Mouse (Mus musculus): ENCODE measurements around the gene Gm20388. TPM values are rescaled to one million over a fixed set of nuclear protein-coding genes. Genes with fewer than 3 reads are reported as not detected.

Gm20388 gene
- total RNA-seq, 2 experiments from 2014 or later: 2.2 to 7.6 TPM

DNA sequence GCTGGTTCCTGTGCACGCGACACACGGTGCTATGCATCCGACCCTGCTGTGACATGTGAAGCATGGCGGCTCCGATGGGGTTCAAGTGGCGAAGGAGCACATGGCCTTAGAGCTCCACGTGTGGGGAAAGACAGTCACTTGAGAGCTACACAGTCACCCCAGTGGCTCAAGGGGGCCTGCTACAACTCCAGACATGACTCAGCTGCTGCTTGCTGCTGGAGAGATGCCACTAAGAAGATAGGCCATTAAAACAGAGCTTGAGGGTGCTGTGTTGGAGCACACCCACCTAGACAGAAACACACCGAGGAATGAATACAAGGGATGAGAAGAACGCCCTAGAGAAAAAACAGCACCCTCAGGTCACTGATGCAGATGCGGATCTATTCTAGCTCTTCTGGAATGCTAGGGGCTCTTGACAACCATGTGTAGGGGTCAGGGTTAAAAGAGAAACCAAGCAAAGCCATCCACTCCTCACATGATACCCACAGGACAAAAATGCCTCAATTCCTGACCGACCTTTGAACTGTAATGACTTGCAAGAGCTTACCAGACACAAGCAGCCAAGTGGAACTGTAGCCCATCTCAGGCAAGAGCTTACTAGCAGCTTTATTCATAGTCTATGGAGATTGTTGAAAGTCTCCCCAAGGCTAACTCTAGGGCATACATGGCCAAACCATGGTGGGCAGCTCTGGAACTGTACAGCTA, 1737.0 kb downstream of the Gm20388 start:
- TF ChIP-seq CTCF (conservative IDR thresholded peaks at IDR 0.05): no peak
- no peak overlapping the region; the same call in 1 of the 2 replicates for H3K4me3 ChIP-seq
- DNase-seq (ENCODE audit: low spot score in 2 of 2): no peak
- H3K27ac ChIP-seq: peak overlapping the region; percentile 39; the same call in 1 of the 2 replicates

DNA sequence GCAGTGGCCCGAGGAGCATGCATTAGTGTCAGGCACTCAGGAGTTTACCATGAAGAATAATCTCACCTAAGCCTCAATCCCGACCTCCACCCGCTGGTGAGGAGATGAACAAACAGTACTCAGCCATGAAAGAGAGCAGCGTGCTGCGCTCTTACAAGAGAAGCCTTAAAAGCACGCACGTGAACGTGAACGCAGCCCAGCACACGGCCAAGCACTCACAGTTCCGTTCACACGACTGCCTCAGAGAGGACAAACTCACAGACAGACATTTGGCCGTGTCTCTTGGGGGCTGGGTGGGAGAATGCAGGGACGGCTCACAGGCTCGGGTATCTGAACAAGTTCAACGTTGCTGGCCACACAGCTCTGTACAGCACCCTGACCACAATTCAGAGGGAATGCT, 1737.8 kb downstream of the Gm20388 start:
- H3K4me3 ChIP-seq: peak overlapping the region; percentile 81
- TF ChIP-seq CTCF (conservative IDR thresholded peaks at IDR 0.05): no peak
- DNase-seq (ENCODE audit: low spot score in 2 of 2): no peak
- H3K27ac ChIP-seq: peak overlapping the region; percentile 39; the same call in 1 of the 2 replicates

DNA sequence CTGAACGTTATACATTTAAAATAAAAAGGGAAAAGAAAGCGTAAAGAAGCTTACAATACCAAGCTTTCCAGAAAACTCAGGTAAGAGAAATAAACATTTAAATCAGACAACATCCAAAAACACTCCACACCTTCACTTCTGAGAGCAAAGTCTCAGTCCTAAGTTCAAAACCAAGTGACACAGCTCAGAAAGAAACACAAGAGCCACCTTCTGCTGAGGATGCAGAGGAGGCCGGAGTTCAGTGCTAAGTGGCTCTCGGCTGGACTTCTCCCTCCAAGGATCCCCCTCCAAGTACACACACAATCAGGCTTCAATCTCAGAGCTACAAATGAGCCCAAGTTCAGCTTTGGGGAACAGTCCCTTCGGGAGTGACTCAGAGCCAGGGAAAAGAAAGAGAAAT, 1738.8 kb downstream of the Gm20388 start:
- no peak for DNase-seq (ENCODE audit: low spot score in 2 of 2)
- no peak for TF ChIP-seq CTCF (conservative IDR thresholded peaks at IDR 0.05)
- Histone ChIP-seq H3K27ac (no peak overlapping the region), H3K4me3 (peak overlapping the region; percentile 81)

DNA sequence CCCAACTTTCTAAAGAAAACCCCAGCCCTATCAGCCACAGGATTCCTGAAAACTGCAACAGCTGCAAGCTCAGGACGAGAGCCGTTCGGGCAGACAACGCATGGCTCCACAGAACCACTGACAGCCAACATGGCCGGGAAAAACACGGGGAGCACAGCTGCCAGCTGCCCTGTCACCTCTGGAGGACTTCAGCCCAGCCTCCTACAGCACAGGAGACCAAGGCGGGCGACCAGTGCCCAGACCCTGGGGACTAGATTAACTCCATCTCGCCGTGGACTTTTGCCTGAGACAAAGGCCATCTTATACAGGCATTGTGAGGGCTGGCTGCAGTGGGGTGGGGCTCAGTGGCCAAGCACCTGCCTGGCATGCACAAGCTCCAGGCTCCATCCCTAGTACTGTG, 1739.3 kb downstream of the Gm20388 start:
- Histone ChIP-seq H3K4me3 (peak overlapping the region; percentile 81), H3K27ac (no peak overlapping the region)
- no peak for TF ChIP-seq CTCF (conservative IDR thresholded peaks at IDR 0.05)
- DNase-seq (ENCODE audit: low spot score in 2 of 2): no peak

DNA sequence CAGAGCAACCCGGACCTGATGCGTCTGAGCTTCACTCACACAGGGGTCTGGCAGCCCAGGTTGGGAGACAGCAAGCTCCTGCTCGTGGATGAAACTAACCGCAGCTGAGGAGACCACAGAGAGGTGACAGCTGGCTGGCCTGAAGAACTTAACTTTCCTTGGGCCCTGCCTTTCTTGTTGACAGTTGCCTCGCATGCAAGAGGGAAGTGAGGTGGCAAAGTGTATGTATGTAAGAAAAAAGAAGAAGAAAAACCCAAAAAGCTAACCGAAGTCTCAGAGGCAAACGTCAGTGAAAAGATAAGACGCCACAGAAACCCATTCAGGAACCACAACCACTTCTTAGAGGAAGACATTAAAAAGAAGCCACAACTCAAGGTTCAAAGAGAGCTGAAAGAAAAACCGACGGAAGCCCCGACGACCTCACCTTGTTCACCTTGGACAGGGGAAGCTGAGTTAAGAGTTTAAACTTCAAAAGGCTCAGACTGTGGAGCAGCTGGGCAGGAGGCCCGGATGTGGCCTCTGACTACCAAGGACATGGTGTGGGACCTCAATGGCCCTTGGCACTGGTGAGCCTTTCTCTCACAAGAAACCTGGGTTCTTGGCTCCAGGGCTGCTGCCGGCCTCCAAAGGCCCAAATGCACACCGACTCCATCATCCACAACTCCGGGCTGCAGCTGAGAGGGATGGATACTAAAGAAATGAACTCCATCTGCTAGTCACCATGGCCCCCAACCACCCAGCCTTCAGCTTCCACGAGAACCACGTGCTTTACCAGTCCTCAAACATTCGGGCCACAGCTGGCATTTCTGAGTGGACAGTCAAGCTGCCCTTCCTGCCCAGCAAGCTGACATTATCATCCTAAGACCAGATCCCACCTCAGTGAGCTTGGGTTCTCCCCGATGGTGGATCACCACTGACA, 1740.0 kb downstream of the Gm20388 start:
- no peak for TF ChIP-seq CTCF (conservative IDR thresholded peaks at IDR 0.05)
- no peak for DNase-seq (ENCODE audit: low spot score in 2 of 2)
- peak overlapping the region; percentile 81 for H3K4me3 ChIP-seq
- peak overlapping the region; percentile 80 for H3K27ac ChIP-seq

DNA sequence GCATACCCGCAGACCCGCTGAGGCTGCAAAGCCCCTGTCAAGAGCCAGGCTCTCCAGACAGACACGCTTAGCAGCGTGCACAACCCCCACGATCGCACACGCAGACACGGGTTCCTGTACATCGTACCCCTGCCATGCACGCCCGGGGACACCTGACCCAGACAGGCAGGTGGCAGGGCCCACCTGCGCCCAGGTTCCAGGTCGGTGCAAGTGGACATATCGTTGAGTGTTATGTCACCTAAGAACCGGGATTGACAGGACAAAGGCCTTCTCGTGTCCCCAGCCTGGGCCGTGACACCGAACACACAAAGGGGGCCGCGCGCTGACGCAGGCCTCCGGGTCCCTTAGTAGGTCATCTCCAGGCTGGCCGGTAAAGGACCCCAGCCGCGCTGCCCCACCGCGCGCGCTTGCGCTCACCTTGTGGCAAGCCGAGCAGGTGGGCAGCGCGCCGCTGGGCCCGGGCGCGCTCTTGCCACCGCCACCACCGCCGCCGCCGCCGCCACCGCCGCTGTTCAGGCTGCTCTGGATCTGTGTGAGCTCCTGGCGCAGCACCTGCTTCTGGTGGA, 1740.8 kb downstream of the Gm20388 start:
- Histone ChIP-seq H3K4me3 (peak overlapping the region; percentile 81), H3K27ac (peak overlapping the region; percentile 80)
- no peak for TF ChIP-seq CTCF (conservative IDR thresholded peaks at IDR 0.05)
- DNase-seq (ENCODE audit: low spot score in 2 of 2): no peak

DNA sequence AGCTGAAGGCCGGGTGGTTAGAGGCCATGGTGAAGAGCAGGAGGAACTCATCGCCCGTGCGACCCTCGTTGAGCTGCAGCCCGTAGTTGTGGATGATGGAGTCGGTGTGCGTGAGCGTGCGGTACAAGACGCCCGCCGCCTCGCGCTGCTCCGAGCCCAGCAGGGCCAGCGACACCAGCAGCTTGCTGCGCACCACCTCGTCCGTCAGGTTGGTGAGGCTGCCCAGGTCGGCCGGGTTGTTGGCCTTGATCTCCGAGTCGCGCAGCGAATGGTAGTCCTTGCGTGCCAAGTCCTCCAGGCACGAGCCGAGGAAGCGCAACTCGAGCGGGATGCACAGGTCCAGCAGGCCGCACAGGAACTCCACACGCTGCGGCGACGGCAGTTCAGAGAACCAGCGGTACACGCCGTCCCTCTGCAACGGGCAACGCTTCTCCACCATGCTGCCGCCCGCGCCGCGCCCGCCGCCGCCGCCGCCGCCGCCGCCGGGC, 1741.3 kb downstream of the Gm20388 start:
- TF ChIP-seq CTCF (conservative IDR thresholded peaks at IDR 0.05): no peak
- DNase-seq (ENCODE audit: low spot score in 2 of 2): no peak

DNA sequence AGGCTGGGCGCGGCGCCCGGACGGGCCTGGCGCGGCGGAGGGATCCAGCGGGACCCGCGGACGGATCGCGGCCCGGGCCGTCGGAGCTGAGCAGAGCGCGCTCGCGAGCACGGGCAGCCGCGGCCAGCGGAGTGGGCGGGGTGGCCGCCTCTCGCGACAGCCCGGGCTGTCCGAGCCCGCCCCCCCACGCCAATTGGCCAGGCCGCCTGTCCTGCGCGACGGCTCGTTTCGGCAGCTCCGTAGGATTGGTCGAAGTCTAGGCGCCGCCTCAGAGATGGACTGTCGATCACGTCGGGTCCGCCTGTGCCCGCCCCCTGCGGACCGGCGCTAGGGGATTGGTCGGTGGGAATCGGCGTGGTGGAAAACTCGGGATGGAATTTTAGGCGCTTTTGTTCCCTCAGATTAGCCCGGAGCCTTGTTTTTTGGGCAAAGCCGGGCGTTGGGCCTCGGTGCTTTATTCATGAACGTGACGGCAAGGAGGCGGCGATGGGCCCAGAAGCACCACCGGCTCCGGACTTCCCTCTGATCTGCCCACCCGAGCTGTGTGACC, 1742.2 kb downstream of the Gm20388 start, which contains the start of gene Zcchc14:
Gene Zcchc14 (minus strand): TSS at position 128 of the 550 bp plus-strand sequence.
- peak within 1 kb of the TSS; percentile 81 for H3K4me3 ChIP-seq
- TF ChIP-seq CTCF (conservative IDR thresholded peaks at IDR 0.05): no peak
- DNase-seq (ENCODE audit: low spot score in 2 of 2): peak; percentile 97 to 99

More for the DNA sequence above, 1741.3 kb downstream of the Gm20388 start:
- H3K27ac ChIP-seq: peak overlapping the region; percentile 80
- peak overlapping the region; percentile 81 for H3K4me3 ChIP-seq

DNA sequence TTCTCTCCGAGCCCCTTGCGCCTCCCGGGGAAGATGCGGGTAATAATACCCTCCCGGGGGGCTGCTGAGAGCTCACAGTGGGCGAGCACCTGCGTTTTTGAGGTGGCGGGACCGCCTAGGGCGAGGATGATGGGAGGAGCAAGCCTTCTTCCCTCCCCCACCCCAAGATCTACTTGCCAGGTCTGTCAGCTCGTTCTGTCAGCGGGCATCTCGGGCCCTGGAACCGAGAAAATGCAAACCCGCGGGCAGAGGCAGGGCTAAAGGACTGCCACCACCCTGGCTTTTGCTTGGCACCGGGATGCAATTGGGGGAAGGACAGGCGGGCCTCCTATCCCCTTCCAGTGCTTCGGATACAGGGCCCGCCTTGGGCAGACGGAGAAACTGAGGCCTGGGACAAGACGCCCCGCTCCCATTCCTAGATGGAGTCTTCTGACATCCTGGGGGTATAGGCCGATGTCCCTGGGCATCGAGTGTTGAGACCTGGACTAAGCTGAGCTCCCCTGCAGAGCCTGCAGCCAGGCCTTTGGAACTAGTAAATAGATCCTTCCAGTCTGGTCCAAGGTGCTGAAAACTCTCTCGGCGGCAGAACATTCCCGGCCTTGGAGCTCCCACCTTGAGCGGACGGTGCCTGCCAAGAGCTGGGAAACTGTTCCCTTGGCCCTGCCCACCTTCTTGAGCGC, 1742.8 kb downstream of the Gm20388 start:
- Histone ChIP-seq H3K27ac (peak overlapping the region; percentile 99), H3K4me3 (peak overlapping the region; percentile 80)
- peak in 1 of 2 experiments; percentile 53 for DNase-seq (ENCODE audit: low spot score in 2 of 2)
- TF ChIP-seq CTCF (conservative IDR thresholded peaks at IDR 0.05): no peak

More for the DNA sequence above, 1742.2 kb downstream of the Gm20388 start, which contains the start of gene Zcchc14:
- H3K27ac ChIP-seq: peak within 1 kb of the TSS; percentile 99

DNA sequence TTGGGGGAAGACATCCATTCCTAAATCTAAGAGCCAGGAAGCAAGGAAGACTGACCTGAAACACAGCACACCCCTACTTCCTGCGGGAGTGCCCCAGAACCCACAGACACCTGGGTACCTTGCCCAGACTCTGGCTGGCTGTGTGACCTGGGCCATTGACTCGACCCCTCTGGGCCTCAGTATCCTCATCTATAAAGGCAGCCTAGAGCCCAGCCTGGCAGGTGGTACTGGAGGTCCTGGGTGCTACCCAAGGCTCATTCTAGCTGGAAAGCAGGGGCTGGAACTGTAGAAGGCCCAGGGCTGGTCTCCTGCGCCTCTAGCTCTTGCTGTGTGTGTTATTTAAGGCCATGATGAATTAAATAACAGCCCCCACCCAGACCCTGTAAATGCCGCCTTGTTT, 1743.5 kb downstream of the Gm20388 start:
- Histone ChIP-seq H3K27ac (peak overlapping the region; percentile 99), H3K4me3 (peak overlapping the region; percentile 80)
- DNase-seq (ENCODE audit: low spot score in 2 of 2): no peak
- TF ChIP-seq CTCF (conservative IDR thresholded peaks at IDR 0.05): no peak

DNA sequence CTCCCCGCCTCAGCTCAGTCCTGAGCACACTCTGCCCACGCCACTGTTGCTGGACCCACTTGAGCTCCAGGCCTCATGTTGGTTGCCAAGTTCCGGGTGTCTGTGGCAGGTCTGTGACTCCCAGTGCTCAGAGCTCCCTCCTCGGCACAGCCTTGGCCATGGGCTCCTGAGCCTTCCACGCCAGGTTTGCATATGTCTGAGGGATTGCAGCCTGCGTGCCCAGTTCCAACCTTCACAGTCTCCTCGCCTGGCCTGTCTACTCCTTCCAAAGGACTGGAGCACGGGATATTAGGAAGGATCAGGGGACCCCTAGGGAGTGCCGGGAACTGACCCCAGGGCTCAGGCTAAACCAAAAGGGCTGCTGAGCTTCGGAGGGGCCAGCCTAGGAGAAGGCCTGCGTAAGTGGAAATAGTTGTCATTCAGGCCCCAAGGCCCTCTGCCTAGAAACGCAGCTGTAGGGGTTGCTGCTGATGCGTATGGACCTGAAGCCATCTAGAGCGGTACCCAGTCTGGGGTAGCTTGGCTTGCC, 1744.4 kb downstream of the Gm20388 start:
- Histone ChIP-seq H3K27ac (no peak overlapping the region), H3K4me3 (no peak overlapping the region)
- no peak for TF ChIP-seq CTCF (conservative IDR thresholded peaks at IDR 0.05)
- no peak for DNase-seq (ENCODE audit: low spot score in 2 of 2)

DNA sequence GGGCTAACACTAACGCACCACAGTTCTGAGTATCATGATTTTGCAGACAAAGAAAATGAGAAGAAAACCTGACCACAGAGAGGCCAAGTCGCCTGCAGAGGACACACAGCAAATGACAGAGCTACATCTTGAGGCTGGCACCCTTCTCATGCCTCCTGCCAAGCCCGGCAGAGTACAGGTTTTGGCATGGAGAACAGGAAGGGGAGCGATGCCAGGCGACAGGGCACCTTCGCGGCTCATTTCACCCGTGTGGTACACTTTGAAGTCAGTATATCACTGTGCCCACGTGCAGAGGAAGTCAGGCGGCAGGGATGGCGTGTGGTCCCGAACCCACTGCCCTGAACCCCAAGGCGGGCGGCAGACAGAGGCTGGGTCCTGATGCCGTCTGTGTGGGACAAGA, 1750.0 kb downstream of the Gm20388 start:
- TF ChIP-seq CTCF (conservative IDR thresholded peaks at IDR 0.05): no peak

More for the DNA sequence above, 1750.0 kb downstream of the Gm20388 start:
- no peak for DNase-seq (ENCODE audit: low spot score in 2 of 2)
- no peak overlapping the region for H3K27ac ChIP-seq
- H3K4me3 ChIP-seq: no peak overlapping the region
